Mouse (Mus musculus) limb, embryonic 13.5 days (tissue): ENCODE results near the gene Prop1. TPM values are rescaled to one million over a fixed set of nuclear protein-coding genes. Genes with fewer than 3 reads are reported as not detected.

ENCODE experiments used
- ATAC-seq: fragments of 200-750 bp; cut with Nextera tagmentation; 2 replicates; pipeline ENCODE4 v1.8.0; 2017; ENCODE audit warnings: low read depth, moderate number of reproducible peaks, moderate TSS enrichment; ENCODE audit not compliant: low FRiP score
- H3K27ac ChIP-seq: fragments of 300-500 bp; sonication (generic); 2 replicates; pipeline ENCODE4 v1.5.1; 2015; ENCODE audit warnings: inconsistent platforms, mild to moderate bottlenecking, moderate library complexity
- H3K27me3 ChIP-seq: fragments of 300-500 bp; sonication (generic); 2 replicates; pipeline ENCODE4 v1.6.1; 2015; ENCODE audit warnings: mild to moderate bottlenecking, inconsistent platforms
- H3K36me3 ChIP-seq: fragments of 300-500 bp; sonication (generic); 2 replicates; pipeline ENCODE4 v1.6.1; 2015; ENCODE audit warnings: inconsistent platforms, mild to moderate bottlenecking, moderate library complexity
- H3K4me1 ChIP-seq: fragments of 300-500 bp; sonication (generic); 2 replicates; pipeline ENCODE4 v1.6.1; 2015; ENCODE audit warnings: inconsistent platforms
- H3K4me2 ChIP-seq: fragments of 300-500 bp; sonication (generic); replicated peaks from 2 replicates; pipeline ENCODE4 v1.6.1; 2015; ENCODE audit warnings: inconsistent platforms, mild to moderate bottlenecking, moderate library complexity
- H3K4me3 ChIP-seq: fragments of 300-500 bp; sonication (generic); 2 replicates; pipeline ENCODE4 v1.5.1; 2015; ENCODE audit warnings: moderate library complexity, mild to moderate bottlenecking, inconsistent platforms
- H3K9ac ChIP-seq: fragments of 300-500 bp; sonication (generic); 2 replicates; pipeline ENCODE4 v1.6.1; 2015; ENCODE audit warnings: mild to moderate bottlenecking, inconsistent platforms
- H3K9me3 ChIP-seq: fragments of 300-500 bp; sonication (generic); 2 replicates; pipeline ENCODE4 v1.6.1; 2016; ENCODE audit warnings: inconsistent platforms
- WGBS: fragments of 180-500 bp; shearing (Covaris S2); methylation state at CpG from one replicate; pipeline ENCODE4 v1.1.7; 2015; 5-methylcytosine and 5-hydroxymethylcytosine counted together
- polyA plus RNA-seq: library from polyadenylated mRNA; unstranded; fragments of >200 nt; fragmentation: Nextera tagmentation; extraction: Ambion mirVana; gene quantifications from 2 replicates; pipeline ENCODE4 v1.2.1, GENCODE M21; 2015

The Prop1 gene
- polyA plus RNA-seq, 1 experiment from 2014 or later = not detected

- peak within 1 kb of the TSS; percentile 67 for H3K4me3 ChIP-seq
- H3K9me3 ChIP-seq = no peaks in the 10 kb centered on the region
- H3K27ac ChIP-seq = peak within 1 kb of the TSS; percentile 28; the same call in 1 of the 2 replicates
- peak; percentile 95 for ATAC-seq
- peaks cover 7% of the 10 kb centered on the region; the same call in 1 of the 2 replicates for H3K4me1 ChIP-seq
- peak within 1 kb of the TSS; percentile 81 for H3K9ac ChIP-seq
- H3K4me2 ChIP-seq = peak within 1 kb of the TSS; percentile 93
- under 1% methylated on average over 18 of the region's 18 CpGs for WGBS
- peaks cover 12% of the 10 kb centered on the region for H3K27me3 ChIP-seq
- H3K36me3 ChIP-seq = no peaks in the 10 kb centered on the region
Observed at GRCm38 (mm10) chr11:50931451-50931866, 22.1 kb downstream of the Prop1 start, which contains the start of gene Zfp354b. TSS of gene Zfp354b (minus strand) at chr11:50931633.

GRCm38 (mm10) chr11:50931021-50931420 is 22.5 kb downstream of the Prop1 start:
- peak overlapping the region; percentile 28; the same call in 1 of the 2 replicates for H3K27ac ChIP-seq
- peak overlapping the region; percentile 67 for H3K4me3 ChIP-seq
- H3K4me2 ChIP-seq = peak overlapping the region; percentile 93
- no peaks in the 10 kb centered on the region for H3K36me3 ChIP-seq
- peak overlapping the region; percentile 81 for H3K9ac ChIP-seq
- H3K9me3 ChIP-seq = no peaks in the 10 kb centered on the region
- 2% methylated on average over 16 of the region's 16 CpGs for WGBS
- H3K4me1 ChIP-seq = peaks cover 7% of the 10 kb centered on the region; the same call in 1 of the 2 replicates
- H3K27me3 ChIP-seq = peaks cover 12% of the 10 kb centered on the region
- peak; percentile 57; the same call in 1 of the 2 replicates for ATAC-seq

GRCm38 (mm10) chr11:50930469-50931014 is 23.0 kb downstream of the Prop1 start:
- H3K27ac ChIP-seq = no peak overlapping the region
- H3K4me3 ChIP-seq = peak overlapping the region; percentile 67
- no peaks in the 10 kb centered on the region for H3K36me3 ChIP-seq
- H3K9me3 ChIP-seq = no peaks in the 10 kb centered on the region
- peaks cover 7% of the 10 kb centered on the region; the same call in 1 of the 2 replicates for H3K4me1 ChIP-seq
- peak overlapping the region; percentile 81 for H3K9ac ChIP-seq
- ATAC-seq = no peak
- peaks cover 12% of the 10 kb centered on the region for H3K27me3 ChIP-seq
- 26% methylated on average over 14 of the region's 14 CpGs for WGBS
- peak overlapping the region; percentile 93 for H3K4me2 ChIP-seq

- peak; percentile 96 for ATAC-seq
- Histone ChIP-seq H3K27me3 (no peaks in the 10 kb centered on the region), H3K27ac (peak within 1 kb of the TSS; percentile 80), H3K4me2 (peak within 1 kb of the TSS; percentile 59), H3K4me3 (peak within 1 kb of the TSS; percentile 82), H3K36me3 (peaks cover 25% of the 10 kb centered on the region), H3K9me3 (peaks cover 14% of the 10 kb centered on the region), H3K4me1 (no peaks in the 10 kb centered on the region), H3K9ac (peak within 1 kb of the TSS; percentile 85)
- under 1% methylated on average over 47 of the region's 47 CpGs for WGBS
Observed at GRCm38 (mm10) chr11:50915671-50916320, 37.8 kb downstream of the Prop1 start, which contains the start of gene Zfp2. TSS of gene Zfp2 (minus strand) at chr11:50916165.

GRCm38 (mm10) chr11:50914461-50914860 is 39.1 kb downstream of the Prop1 start:
- Histone ChIP-seq H3K9me3 (peaks cover 16% of the 10 kb centered on the region), H3K36me3 (peaks cover 38% of the 10 kb centered on the region), H3K4me1 (no peaks in the 10 kb centered on the region), H3K4me3 (no peak overlapping the region), H3K27me3 (no peaks in the 10 kb centered on the region), H3K9ac (no peak overlapping the region), H3K4me2 (no peak overlapping the region), H3K27ac (no peak overlapping the region)
- ATAC-seq = no peak
- 89% methylated on average over 3 of the region's 3 CpGs for WGBS

GRCm38 (mm10) chr11:50913301-50913700 is 40.3 kb downstream of the Prop1 start:
- WGBS = 89% methylated on average over 1 of the region's 1 CpGs
- no peak overlapping the region for H3K4me2 ChIP-seq
- no peaks in the 10 kb centered on the region for H3K27me3 ChIP-seq
- H3K9me3 ChIP-seq = peaks cover 16% of the 10 kb centered on the region
- no peak for ATAC-seq
- H3K9ac ChIP-seq = no peak overlapping the region
- peaks cover 50% of the 10 kb centered on the region for H3K36me3 ChIP-seq
- no peaks in the 10 kb centered on the region for H3K4me1 ChIP-seq
- no peak overlapping the region for H3K4me3 ChIP-seq
- H3K27ac ChIP-seq = no peak overlapping the region

GRCm38 (mm10) chr11:50908136-50908535 is 45.4 kb downstream of the Prop1 start:
- no peak for ATAC-seq
- Histone ChIP-seq H3K27me3 (no peaks in the 10 kb centered on the region), H3K9me3 (peaks cover 48% of the 10 kb centered on the region), H3K9ac (no peak overlapping the region), H3K27ac (no peak overlapping the region), H3K4me2 (no peak overlapping the region), H3K4me3 (no peak overlapping the region), H3K36me3 (peaks cover 97% of the 10 kb centered on the region), H3K4me1 (no peaks in the 10 kb centered on the region)
- 89% methylated on average over 5 of the region's 5 CpGs for WGBS

Other genes starting within 250 kb of the Prop1 start
- gene Zfp354c, start 126.0 kb downstream of the Prop1 start, polyA plus RNA-seq = 53.1 and 67.6 TPM in 2 replicates
- gene Zfp879, start 112.2 kb downstream of the Prop1 start, polyA plus RNA-seq = 0.94 and 1.00 TPM in 2 replicates
- gene Grm6, start 103.1 kb downstream of the Prop1 start, polyA plus RNA-seq = not detected in 2 replicates
- 12.8 and 13.1 TPM in 2 replicates for gene Zfp454, start 66.1 kb downstream of the Prop1 start, polyA plus RNA-seq
- 12.7 and 14.3 TPM in 2 replicates for gene Zfp2, start 37.6 kb downstream of the Prop1 start, polyA plus RNA-seq
- 1.4 and 2.1 TPM in 2 replicates for gene Zfp354b, start 22.1 kb downstream of the Prop1 start, polyA plus RNA-seq
- gene 4933414I15Rik, start 10.0 kb downstream of the Prop1 start, polyA plus RNA-seq = not detected in 2 replicates
- gene Olfr1378, start 12.8 kb upstream of the Prop1 start, polyA plus RNA-seq = 0.04 TPM in 1 of 2 replicates, not detected in the other
- not detected in 2 replicates for gene Olfr1377, start 28.2 kb upstream of the Prop1 start, polyA plus RNA-seq
- not detected in 2 replicates for gene Olfr51, start 49.8 kb upstream of the Prop1 start, polyA plus RNA-seq
- gene Olfr54, start 60.5 kb upstream of the Prop1 start, polyA plus RNA-seq = not detected in 2 replicates
- not detected in 2 replicates for gene Olfr1375, start 94.3 kb upstream of the Prop1 start, polyA plus RNA-seq
- 10.2 and 11.8 TPM in 2 replicates for gene Zfp354a, start 105.5 kb upstream of the Prop1 start, polyA plus RNA-seq